Mouse (Mus musculus) ES-E14 (cell line): Measurements from ENCODE around the gene Supt5.

Experiments used
- MAFK ChIP-seq: IDR thresholded peaks from 2 replicates; pipeline ENCODE4 v1.6.1; 2014; ENCODE audit warnings: mild to moderate bottlenecking, low read depth, low read length, inconsistent platforms; ENCODE audit not compliant: insufficient read depth
- ZC3H11A ChIP-seq: IDR thresholded peaks from 2 replicates; pipeline ENCODE4 v1.6.1; 2012; ENCODE audit warnings: low read depth, mild to moderate bottlenecking, inconsistent platforms, low read length, borderline replicate concordance
- ZNF384 ChIP-seq: IDR thresholded peaks from 2 replicates; pipeline ENCODE4 v1.6.1; 2012; ENCODE audit warnings: low read depth, low read length, inconsistent platforms

DNA sequence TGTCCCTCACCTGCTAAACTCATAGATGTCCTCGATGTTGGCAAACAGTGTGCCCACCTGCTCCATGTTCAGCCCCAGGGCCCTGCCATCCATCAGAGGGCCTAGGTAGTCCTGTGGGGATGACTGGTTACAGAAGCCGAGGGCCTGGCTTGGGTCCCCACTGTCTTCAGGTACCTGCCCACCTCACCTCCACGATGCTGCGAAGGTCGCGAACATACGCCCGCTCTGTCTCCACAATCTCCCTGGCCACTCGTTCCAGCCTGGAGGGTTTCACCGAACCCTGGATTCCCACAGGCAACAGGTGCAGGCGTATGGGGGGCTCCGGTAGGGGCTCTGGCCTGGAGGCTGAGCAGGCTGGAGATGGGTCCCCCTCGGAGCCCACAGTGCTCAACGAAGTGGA, 31.5 kb upstream of the Supt5 start:
- no peak for TF ChIP-seq ZNF384
- no peak for TF ChIP-seq ZC3H11A
- no peak for TF ChIP-seq MAFK
